16 mouse cellular contexts compared by ENCODE assay signal in the genomic region with DNA sequence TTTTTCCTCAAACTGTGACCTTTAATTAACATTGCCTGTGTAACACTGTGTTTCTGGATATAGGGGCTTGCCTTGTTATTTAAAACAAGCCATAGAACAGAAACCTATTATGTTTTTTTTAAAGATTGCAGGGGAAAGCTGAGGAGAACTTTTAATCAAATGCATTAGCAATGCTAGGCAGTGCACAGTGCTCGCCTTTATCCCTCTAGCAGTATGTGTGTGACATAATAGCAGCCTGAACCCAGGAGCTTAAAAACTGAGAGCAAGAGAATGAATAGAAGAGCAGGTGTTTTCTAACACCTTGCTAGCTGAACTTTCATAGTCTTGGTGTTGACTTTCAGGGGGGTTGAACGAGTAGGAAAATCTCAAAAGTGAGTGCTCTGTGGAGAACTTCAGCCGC.
"Had no signal": no experiment of that assay in that cellular context is flagged by ENCODE, and none has a peak within 500 bp of the region (broad histone marks: within the 10 kb centered on the region; RNA-seq: fewer than 3 reads in every experiment).

No protein-coding gene starts in this region.

- H3K36me3 ChIP-seq: kidney, embryonic 15.5 days; liver, embryonic 15.5 days; midbrain, embryonic 10.5 days; midbrain, embryonic 15.5 days; neural tube, embryonic 13.5 days; stomach, embryonic 15.5 days had no signal

- H3K27me3 ChIP-seq: kidney, embryonic 15.5 days; liver, embryonic 15.5 days; midbrain, embryonic 15.5 days; neural tube, embryonic 13.5 days; stomach, embryonic 15.5 days had no signal

- H3K9ac ChIP-seq: kidney, embryonic 15.5 days; liver, embryonic 15.5 days; midbrain, embryonic 15.5 days; neural tube, embryonic 13.5 days; stomach, embryonic 15.5 days had no signal

- H3K4me2 ChIP-seq: kidney, embryonic 15.5 days; liver, embryonic 11.5 days; liver, embryonic 15.5 days; midbrain, embryonic 15.5 days; neural tube, embryonic 13.5 days; stomach, embryonic 15.5 days had no signal

- H3K4me1 ChIP-seq: liver, embryonic 15.5 days; midbrain, embryonic 15.5 days; stomach, embryonic 15.5 days had no signal

- H3K27ac ChIP-seq: kidney, embryonic 15.5 days; left cerebral cortex, adult 2 months; liver, embryonic 15.5 days; midbrain, embryonic 10.5 days; midbrain, embryonic 15.5 days; neural tube, embryonic 13.5 days; stomach, embryonic 15.5 days had no signal

- H3K9me3 ChIP-seq: kidney, embryonic 15.5 days; liver, embryonic 15.5 days; midbrain, embryonic 10.5 days; midbrain, embryonic 15.5 days; neural tube, embryonic 13.5 days; stomach, embryonic 15.5 days had no signal

- H3K4me3 ChIP-seq: kidney, embryonic 15.5 days; left cerebral cortex, adult 2 months; liver, embryonic 15.5 days; midbrain, embryonic 10.5 days; midbrain, embryonic 15.5 days; neural tube, embryonic 13.5 days; stomach, embryonic 15.5 days had no signal

- DNase-seq: kidney, adult 18-20 months; kidney, postnatal 25 days; lung, adult 2 months; lung, postnatal 4 days; right cerebral cortex, postnatal 14 days; thymus, adult 2 months; thymus, postnatal 36 days had no signal

- ATAC-seq: lung, postnatal 0 days; midbrain, embryonic 15.5 days had no signal
